ENCODE assay signal across 9 mouse cellular contexts in the genomic region with DNA sequence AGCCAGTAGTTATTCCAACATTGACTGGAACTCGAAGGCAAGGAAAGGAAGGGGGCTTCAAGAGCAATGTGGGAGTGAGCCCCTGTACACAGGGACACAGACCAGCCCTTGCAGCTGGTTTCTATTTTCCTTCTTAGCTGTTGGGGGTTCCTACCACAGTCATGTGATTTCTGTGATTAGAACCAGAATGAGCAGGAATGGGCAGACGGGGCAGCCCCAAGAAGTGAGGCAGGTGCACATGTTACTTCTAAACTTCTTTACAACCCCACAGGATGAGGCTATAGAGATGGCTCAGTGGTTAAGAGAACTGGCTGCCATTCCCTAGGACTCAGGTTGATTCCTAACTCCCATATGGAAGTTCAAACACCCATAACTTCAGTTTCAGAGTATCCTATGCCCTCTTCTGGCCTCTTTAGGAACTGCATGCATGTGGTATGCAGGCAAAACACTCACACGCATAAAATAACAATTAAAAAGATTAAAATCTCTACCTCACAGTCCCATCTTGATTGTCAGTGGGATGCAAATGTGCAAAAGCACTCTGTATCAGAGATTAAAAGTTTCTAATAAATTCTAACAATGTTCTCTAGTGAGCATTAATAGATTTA.
DNase-seq lines count a peak whose midpoint lies in the region; ATAC-seq and TF ChIP-seq lines count a peak whose summit lies in the region.
"Had no signal": no experiment of that assay in that cellular context is flagged by ENCODE, and none has a peak within 500 bp of the region (broad histone marks: within the 10 kb centered on the region; RNA-seq: fewer than 3 reads in every experiment).

No protein-coding gene starts in this region.

- H3K4me1 ChIP-seq in forebrain, embryonic 11.5 days (replicated peaks; ENCODE audit: control insufficient read depth, insufficient read depth, low read length): no peaks in the 10 kb centered on the region
- H3K4me1 ChIP-seq in forebrain, embryonic 16.5 days (replicated peaks; ENCODE audit: control insufficient read depth, insufficient read depth, low read length): peaks cover 20% of the 10 kb centered on the region
- no peaks in the 10 kb centered on the region for H3K4me1 ChIP-seq in liver, embryonic 14.5 days (replicated peaks; ENCODE audit: control insufficient read depth in 2 of 2, insufficient read depth in 2 of 2, low read length in 1 of 2)
- H3K4me1 ChIP-seq: embryonic facial prominence, embryonic 15.5 days had no signal

- DNase-seq in forebrain, embryonic 11.5 days (ENCODE audit: low spot score): peak; percentile 47
- peak in 2 of 3 experiments; percentile 9 to 18 for DNase-seq in liver, embryonic 14.5 days (ENCODE audit: low read depth in 3 of 3, low spot score in 3 of 3)
- DNase-seq in liver: no peak
- peak; percentile 21 for DNase-seq in c-Kit-negative CD71-positive TER-119-positive erythroid progenitor cells, embryonic 14.5 days (ENCODE audit: low read depth, low spot score)
- peak; percentile 66 for DNase-seq in splenic B cell, adult 2 months (ENCODE audit: low read depth, low spot score)
- DNase-seq in adipocyte (ENCODE audit: low spot score): no peak
- no peak for DNase-seq in neural tube, embryonic 10.5 days (ENCODE audit: extremely low spot score, low spot score)

- H3K36me3 ChIP-seq in forebrain, embryonic 11.5 days (ENCODE audit: control insufficient read depth, insufficient read depth, low read length): no peaks in the 10 kb centered on the region; the same call in 1 of the 2 replicates
- H3K36me3 ChIP-seq in forebrain, embryonic 16.5 days (ENCODE audit: control insufficient read depth, insufficient read depth): no peaks in the 10 kb centered on the region
- H3K36me3 ChIP-seq in liver, embryonic 14.5 days (replicated peaks; ENCODE audit: control insufficient read depth, insufficient read depth, low read depth): no peaks in the 10 kb centered on the region
- H3K36me3 ChIP-seq in splenic B cell, adult 2 months (ENCODE audit: control insufficient read depth, insufficient read depth, low read length, poor library complexity, severe bottlenecking): no peaks in the 10 kb centered on the region
- H3K36me3 ChIP-seq: embryonic facial prominence, embryonic 15.5 days had no signal

- no peaks in the 10 kb centered on the region for H3K27me3 ChIP-seq in forebrain, embryonic 11.5 days (ENCODE audit: control insufficient read depth, insufficient read depth, low read length)
- no peaks in the 10 kb centered on the region for H3K27me3 ChIP-seq in forebrain, embryonic 16.5 days (replicated peaks; ENCODE audit: control insufficient read depth, insufficient read depth, low read length)
- H3K27me3 ChIP-seq in liver, embryonic 14.5 days (ENCODE audit: control insufficient read depth, insufficient read depth, low read length): no peaks in the 10 kb centered on the region
- no peaks in the 10 kb centered on the region; the same call in 1 of the 2 replicates for H3K27me3 ChIP-seq in splenic B cell, adult 2 months (ENCODE audit: control insufficient read depth, insufficient read depth, low read length, poor library complexity, severe bottlenecking)
- H3K27me3 ChIP-seq: embryonic facial prominence, embryonic 15.5 days had no signal

- 84% methylated on average over 3 of the region's 3 CpGs for WGBS in forebrain, embryonic 11.5 days
- 82% methylated on average over 3 of the region's 3 CpGs for WGBS in forebrain, embryonic 16.5 days
- 50% methylated on average over 3 of the region's 3 CpGs for WGBS in liver, embryonic 14.5 days (ENCODE audit: insufficient replicate concordance)

- no peak for ATAC-seq in forebrain, embryonic 11.5 days (replicated peaks; ENCODE audit: low FRiP score)
- no peak for ATAC-seq in forebrain, embryonic 16.5 days
- no peak for ATAC-seq in liver, embryonic 14.5 days (ENCODE audit: insufficient read depth)

- TF ChIP-seq EP300 in liver, embryonic 14.5 days (IDR thresholded peaks at IDR 0.05; ENCODE audit: low read depth): no peak

- H3K27ac ChIP-seq in forebrain, embryonic 11.5 days (ENCODE audit: low read depth, low read length): no peak overlapping the region
- H3K27ac ChIP-seq in forebrain, embryonic 16.5 days (ENCODE audit: low read length): no peak overlapping the region
- no peak overlapping the region for H3K27ac ChIP-seq in liver, embryonic 14.5 days
- H3K27ac ChIP-seq: embryonic facial prominence, embryonic 15.5 days had no signal

- H3K9ac ChIP-seq in forebrain, embryonic 11.5 days (ENCODE audit: low read length): no peak overlapping the region
- H3K9ac ChIP-seq in forebrain, embryonic 16.5 days (replicated peaks; ENCODE audit: low read depth, low read length): no peak overlapping the region
- H3K9ac ChIP-seq in liver, embryonic 14.5 days (replicated peaks): no peak overlapping the region
- H3K9ac ChIP-seq: embryonic facial prominence, embryonic 15.5 days had no signal

- no peak overlapping the region for H3K4me3 ChIP-seq in forebrain, embryonic 11.5 days (ENCODE audit: low read depth, low read length)
- H3K4me3 ChIP-seq in forebrain, embryonic 16.5 days (replicated peaks; ENCODE audit: low read length): no peak overlapping the region
- no peak overlapping the region for H3K4me3 ChIP-seq in liver, embryonic 14.5 days (ENCODE audit: insufficient read depth in 1 of 2, low read depth in 2 of 2, low read length in 2 of 2)
- H3K4me3 ChIP-seq: embryonic facial prominence, embryonic 15.5 days had no signal

- H3K4me2 ChIP-seq in forebrain, embryonic 11.5 days (ENCODE audit: low read depth, low read length, severe bottlenecking): no peak overlapping the region
- H3K4me2 ChIP-seq in forebrain, embryonic 16.5 days (ENCODE audit: low read length): no peak overlapping the region
- H3K4me2 ChIP-seq in liver, embryonic 14.5 days (ENCODE audit: low read depth): no peak overlapping the region
- H3K4me2 ChIP-seq: embryonic facial prominence, embryonic 15.5 days had no signal

- TF ChIP-seq CTCF in liver, embryonic 14.5 days (IDR thresholded peaks at IDR 0.05; ENCODE audit: low read depth): peak; percentile 70

- no peaks in the 10 kb centered on the region for H3K9me3 ChIP-seq in forebrain, embryonic 11.5 days (ENCODE audit: control insufficient read depth, low read length)
- H3K9me3 ChIP-seq in forebrain, embryonic 16.5 days (ENCODE audit: control insufficient read depth, low read length): no peaks in the 10 kb centered on the region
- no peaks in the 10 kb centered on the region for H3K9me3 ChIP-seq in liver, embryonic 14.5 days (ENCODE audit: control insufficient read depth, low read length)
- H3K9me3 ChIP-seq: embryonic facial prominence, embryonic 15.5 days had no signal

Comparison
In these comparisons a context has a peak if more than half of its experiments do, and no peak if none do; other contexts are left out.
1. DNase-seq: peak in forebrain, embryonic 11.5 days (single experiment), liver, embryonic 14.5 days (2 of 3), c-Kit-negative CD71-positive TER-119-positive erythroid progenitor cells, embryonic 14.5 days (single experiment) and splenic B cell, adult 2 months (single experiment); none in liver (single experiment), adipocyte (single experiment) and neural tube, embryonic 10.5 days (single experiment).